Mouse (Mus musculus): ENCODE measurements around the gene Tuft1.
"Not testable (repeated sequence)": the region's sequence is repeated elsewhere in the genome, so short reads cannot be mapped to it uniquely, and the experiment has no call there.

DNA sequence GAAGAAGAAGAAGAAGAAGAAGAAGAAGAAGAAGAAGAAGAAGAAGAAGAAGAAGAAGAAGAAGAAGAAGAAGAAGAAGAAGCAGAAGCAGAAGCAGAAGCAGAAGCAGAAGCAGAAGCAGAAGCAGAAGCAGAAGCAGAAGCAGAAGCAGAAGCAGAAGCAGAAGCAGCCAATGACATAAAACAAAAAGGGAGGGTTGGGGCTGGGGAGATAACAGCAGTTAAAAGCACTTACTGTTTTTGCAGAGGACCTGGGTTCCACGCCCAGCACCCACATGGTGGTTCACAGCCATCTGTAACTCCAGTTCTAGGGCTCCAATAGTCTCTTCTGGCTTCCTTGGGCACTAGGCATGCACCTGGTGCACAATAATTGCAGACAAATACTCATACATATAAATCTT lies 30.5 kb upstream of the Tuft1 start:
- not testable (repeated sequence) for TF ChIP-seq MAFK (IDR thresholded peaks at IDR 0.05; ENCODE audit: insufficient read depth, low read depth, low read length); CHD2 (IDR thresholded peaks at IDR 0.05; ENCODE audit: low read depth, low read length); ZC3H11A (IDR thresholded peaks at IDR 0.05; ENCODE audit: borderline replicate concordance, low read depth, low read length)
